Mouse (Mus musculus) cerebellum, adult 18-20 months (tissue): ENCODE measurements around the gene 4933406M09Rik.

ENCODE experiments used
- DNase-seq, 2 experiments: peaks; one replicate each; pipeline ENCODE4 v3.0.0; 2021

The 4933406M09Rik gene

DNA sequence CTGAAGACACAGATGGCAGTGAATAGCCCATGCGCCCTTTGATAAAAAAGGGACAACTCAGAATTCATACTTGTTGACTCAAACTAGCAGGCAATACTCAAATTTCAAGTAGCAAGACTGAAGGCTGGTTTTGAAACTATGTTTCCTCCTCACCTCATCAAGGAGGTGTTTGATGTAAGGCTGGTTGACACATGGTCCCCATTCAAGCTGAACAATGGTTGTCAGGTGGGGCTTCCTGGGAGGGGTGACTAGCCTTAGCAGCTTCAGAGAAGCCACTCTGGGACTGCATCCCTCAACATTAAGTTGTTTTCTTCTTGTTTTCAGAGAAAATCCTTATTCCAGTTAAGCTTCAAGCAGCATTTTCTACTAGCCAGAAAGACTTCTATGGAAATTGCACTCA, at the start of gene 4933406M09Rik:
Gene 4933406M09Rik (plus strand): TSS at position 275 of the 400 bp plus-strand sequence.
- no peak for DNase-seq

GRCm38 (mm10) chr1:134336958-134337710, 48.6 kb upstream of the 4933406M09Rik start:
- peak in 1 of 2 experiments; percentile 60 for DNase-seq

DNA sequence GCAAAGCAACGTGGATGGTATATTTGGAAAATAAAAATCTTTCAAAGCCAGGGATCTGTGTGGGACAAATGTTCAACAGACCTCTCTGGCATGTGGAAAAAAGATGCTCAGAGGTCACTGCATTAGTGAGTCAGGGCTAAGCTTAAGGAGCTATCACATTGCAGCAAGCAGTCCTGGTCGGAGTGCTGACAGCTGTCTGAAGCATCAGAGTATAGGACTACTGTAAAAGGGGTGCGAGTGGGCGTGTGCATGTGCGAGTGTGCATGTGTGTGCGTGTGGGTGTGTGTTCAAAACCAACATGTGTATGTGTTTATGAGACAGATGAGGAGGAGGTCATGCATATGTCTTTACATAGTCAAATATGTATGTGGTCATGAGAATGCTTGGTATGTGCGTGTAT, 46.6 kb upstream of the 4933406M09Rik start:
- DNase-seq, result peak in 1 of 2 experiments; percentile 19

DNA sequence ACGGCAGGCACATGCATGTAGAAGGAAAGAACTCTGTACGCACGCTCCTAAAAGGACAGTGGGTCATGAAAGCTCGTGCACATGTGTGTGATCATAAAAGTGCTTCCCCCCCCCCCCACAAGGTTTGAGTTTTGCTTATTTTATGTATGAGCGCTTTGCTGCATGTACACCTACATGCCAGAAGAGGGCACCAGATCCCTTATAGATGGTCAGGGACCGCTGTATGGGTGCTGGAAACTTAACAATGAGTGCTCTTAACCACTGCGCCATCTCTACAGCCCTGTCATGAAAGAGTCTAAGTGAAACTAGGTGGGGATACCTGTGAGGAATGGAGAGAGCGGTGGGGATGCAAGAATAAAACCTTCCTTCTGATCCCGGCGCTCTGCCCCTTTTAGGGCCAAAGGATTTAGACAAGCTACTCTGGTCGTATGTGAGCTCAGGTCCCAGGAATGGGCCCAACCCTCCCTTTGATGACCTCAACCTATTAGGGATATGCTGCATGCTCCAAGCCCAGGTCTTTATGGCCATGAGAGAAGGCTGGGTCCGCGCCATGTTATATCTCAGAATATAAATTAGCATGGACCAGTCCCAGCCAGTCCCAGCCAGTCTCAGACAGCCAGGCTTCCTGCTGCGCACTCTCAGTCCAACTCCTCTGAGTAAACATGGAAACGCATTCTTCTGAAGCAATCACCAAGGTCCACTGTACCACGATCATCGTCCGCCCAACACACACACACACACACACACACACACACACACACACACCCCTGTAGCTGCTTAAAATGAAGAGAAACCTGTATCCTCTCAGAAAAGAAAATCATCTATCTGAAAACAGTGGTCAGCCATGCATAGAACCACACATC, 45.8 kb upstream of the 4933406M09Rik start:
- DNase-seq, result peak in 1 of 2 experiments; percentile 28

DNA sequence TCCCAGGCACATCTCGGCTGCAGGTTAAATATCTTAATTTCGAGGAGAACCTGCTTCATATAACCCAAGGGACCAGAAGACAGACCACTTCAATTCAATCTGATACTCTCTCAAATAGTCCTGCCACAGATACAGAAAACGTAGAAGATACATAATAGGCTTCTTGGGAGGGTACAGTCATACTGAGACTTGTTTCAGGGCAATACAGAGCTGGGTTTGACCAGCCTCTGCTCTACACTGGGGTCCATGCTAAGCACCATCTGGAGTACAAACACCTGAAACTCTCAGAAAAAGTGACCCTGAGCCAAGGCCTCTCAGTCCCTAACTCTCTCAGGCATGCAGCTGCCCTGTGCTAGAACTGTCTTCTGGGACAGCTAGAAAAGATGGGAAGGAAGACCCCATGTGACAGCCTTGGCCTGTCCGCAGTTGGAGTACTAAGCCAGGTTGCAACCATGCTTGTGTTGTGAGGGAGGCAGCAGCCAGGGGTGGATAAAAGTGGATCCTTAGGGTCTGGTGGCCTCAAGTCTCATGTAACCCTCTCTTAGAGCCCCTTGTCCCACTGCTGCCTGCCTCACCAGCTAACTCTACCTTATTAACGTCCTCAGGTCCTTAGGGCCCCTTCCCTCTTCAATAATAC, 44.0 kb upstream of the 4933406M09Rik start:
- DNase-seq, result no peak

DNA sequence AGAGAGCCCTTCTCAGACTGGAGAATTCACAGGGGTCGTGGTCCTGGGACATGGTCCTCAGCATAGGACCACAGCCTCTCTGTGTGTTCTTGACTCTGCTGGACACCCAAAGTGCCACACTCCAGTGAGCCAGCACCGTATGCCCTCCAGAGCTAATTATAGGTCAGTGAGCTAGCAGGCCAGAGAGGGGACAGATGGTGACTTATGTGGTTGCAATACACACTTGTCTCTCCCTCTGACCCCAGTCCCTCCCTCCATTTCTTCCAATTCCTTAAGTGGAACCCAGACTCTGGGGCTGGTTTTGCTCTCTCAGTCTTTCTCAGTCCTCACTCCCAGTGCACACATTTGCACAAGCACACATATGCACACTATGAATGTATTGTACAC, 43.5 kb upstream of the 4933406M09Rik start:
- peak; percentile 73 to 86 for DNase-seq

DNA sequence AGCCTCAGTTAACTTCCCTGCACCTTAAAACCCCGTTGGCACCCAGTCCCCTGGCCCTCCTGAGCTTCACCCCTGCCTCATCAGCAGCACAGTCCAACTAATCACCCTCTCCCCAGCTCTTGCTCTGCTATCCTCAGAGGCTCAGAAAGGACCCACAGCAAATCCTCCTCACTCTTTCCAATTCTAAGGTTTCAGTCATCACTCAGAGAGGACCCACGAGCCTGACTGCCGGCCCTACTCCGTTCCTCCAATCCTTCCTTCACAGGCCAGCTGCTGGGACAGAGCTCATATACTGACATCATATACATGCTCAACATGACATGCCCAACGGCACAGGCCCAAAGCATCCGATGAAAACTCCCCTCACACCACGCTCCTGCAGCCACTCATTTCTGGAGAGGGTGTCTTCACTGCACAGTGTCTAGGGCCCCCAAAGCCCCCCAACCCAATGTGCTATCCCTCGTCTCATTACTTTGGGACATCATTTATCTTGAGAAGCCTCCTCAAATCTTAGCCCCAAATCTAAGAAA, 42.9 kb upstream of the 4933406M09Rik start:
- DNase-seq, result peak in 1 of 2 experiments; percentile 51

- DNase-seq, result peak; percentile 61 to 68
Observed at GRCm38 (mm10) chr1:134343567-134343966, 42.2 kb upstream of the 4933406M09Rik start.

- DNase-seq, result peak; percentile 95 to 97
Observed at GRCm38 (mm10) chr1:134344005-134344950, 41.5 kb upstream of the 4933406M09Rik start.

DNA sequence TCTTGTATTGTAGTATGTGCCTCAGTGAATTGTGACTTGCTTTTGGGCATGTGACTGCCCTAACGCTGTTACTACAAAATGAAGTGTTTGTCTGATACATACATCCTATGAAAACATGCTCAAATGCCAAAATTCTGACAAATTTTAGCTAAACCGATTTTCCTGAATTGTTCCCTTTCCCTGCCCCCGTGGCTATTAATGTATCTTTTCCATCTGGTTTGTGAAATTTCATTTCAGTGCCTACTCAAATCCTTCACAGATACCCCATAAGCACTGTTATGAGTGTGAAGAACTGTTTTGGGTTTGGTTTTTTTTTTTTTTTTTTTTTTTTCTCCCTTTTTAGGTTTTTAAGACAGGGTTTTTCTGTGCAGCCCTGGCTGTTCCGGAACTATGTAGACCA, 40.7 kb upstream of the 4933406M09Rik start:
- no peak for DNase-seq

DNA sequence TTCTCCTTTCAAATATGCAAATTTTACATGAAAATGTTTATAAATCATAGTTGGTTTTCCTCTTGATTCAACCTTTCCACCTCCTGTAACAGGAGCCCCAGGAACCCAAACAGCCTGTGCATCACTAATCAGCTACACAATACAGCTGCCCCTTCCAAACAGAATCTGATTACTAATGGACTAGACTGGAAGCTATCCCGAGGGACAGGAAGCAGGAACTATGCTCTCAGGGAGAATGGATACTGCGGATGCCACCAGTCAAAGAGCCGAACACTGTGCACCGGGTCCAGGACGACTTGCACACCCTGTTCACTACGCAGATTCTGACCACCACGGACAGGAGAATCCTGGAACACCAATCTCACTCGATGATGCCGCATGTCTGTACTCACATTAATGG, 37.9 kb upstream of the 4933406M09Rik start:
- no peak for DNase-seq

DNA sequence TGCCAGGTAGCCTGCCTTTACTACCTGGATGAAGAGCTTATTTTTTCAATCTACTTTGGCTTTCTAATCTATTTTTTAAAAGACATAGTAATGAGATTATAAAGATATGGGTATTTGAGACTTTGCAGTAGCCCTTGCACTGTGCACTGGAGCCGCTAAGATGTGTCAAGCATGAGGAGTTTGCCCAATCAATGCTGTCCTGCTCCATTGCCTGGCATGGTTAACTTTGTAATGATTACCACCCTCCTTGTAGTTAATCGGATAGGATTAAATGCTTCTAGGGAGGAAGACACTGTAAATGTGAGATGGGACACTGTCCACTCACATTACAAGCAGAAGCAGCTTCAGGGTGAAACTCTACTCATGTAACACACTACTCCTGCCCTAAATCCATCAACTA, 32.4 kb upstream of the 4933406M09Rik start:
- DNase-seq, result no peak

GRCm38 (mm10) chr1:134357461-134357860, 28.3 kb upstream of the 4933406M09Rik start:
- DNase-seq, result no peak

GRCm38 (mm10) chr1:134360656-134361055, 25.1 kb upstream of the 4933406M09Rik start:
- no peak for DNase-seq

- no peak for DNase-seq
Observed at GRCm38 (mm10) chr1:134361195-134361856, 24.4 kb upstream of the 4933406M09Rik start.

DNA sequence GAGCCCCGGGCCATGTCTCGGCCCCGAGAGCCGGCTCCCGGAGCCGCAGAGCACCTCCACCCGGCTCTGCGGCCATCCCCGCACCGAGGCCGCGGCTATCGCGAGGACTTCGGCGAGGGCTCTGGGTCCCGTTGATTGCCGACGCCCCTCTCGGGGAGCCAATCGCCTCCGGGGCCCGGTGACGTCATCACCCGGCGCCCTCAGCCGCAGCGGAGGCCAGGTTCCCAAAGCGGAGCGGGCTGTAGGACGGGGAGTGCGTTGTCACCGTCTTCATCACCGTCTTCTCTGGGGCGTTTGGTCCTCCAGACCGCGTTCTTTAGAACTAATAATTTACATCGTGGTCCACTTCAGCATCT, 23.9 kb upstream of the 4933406M09Rik start, which contains the start of gene Tmem183a:
Gene Tmem183a (minus strand): TSS at position 123 of the 356 bp plus-strand sequence.
- DNase-seq, result peak; percentile 95 to 99

GRCm38 (mm10) chr1:134363194-134363593, 22.5 kb upstream of the 4933406M09Rik start:
- no peak for DNase-seq

GRCm38 (mm10) chr1:134365491-134365890, 20.2 kb upstream of the 4933406M09Rik start:
- DNase-seq, result no peak

GRCm38 (mm10) chr1:134368777-134369337, 16.9 kb upstream of the 4933406M09Rik start:
- peak; percentile 49 to 53 for DNase-seq

DNA sequence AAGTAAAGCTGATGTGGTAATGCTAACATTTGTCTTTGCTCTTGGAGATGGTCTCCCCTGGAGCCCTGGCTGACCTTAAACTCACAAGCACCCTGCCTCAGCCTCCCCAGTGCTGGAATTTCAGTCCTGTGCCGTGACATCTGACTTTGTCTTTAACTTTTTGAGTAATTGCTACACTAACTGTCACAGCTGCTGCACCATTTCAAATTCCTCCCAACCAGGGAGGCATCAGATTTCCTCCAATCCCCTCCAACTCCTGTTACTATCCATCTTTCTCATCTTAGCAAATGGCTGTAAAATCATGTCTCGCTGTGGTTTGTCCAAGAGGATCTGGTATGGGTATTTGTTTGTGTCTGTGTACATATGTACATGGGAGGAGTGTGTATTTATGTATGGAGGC, 11.6 kb upstream of the 4933406M09Rik start:
- DNase-seq, result no peak

DNA sequence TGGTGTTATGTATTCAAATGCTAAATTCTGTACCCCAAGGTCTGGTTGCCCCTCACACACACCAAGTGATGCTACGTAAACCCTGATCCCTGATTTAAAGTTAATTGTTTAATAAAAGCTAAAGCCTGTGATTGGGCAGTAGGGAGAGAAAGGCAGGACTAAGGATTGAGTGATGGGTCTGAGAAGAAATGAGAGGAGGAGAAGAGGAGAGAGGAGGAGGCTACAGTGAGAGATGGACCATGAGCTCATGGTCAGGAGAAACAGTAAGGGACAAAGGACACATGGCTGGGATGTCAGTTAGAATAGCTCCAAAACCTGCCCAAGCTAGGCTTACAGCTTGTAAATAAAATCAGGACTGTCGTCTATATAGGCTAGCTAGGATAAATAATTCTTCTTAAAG, 4.7 kb upstream of the 4933406M09Rik start:
- DNase-seq, result no peak
